Mouse (Mus musculus) liver, embryonic 16.5 days (tissue): ENCODE results near the gene Bloc1s4. TPM values are rescaled to one million over a fixed set of nuclear protein-coding genes. Genes with fewer than 3 reads are reported as not detected.

Source experiments
- ATAC-seq: fragments of 200-750 bp; cut with Nextera tagmentation; 2 replicates; pipeline ENCODE4 v1.8.0; 2017; ENCODE audit warnings: low read depth, mild to moderate bottlenecking, moderate number of reproducible peaks, moderate library complexity
- H3K27ac ChIP-seq: fragments of 300-500 bp; sonication (generic); 2 replicates; pipeline ENCODE4 v1.5.1; 2014; ENCODE audit warnings: mild to moderate bottlenecking, low read length
- H3K27me3 ChIP-seq: fragments of 300-500 bp; sonication (generic); 2 replicates; pipeline ENCODE4 v1.6.1; 2014; ENCODE audit warnings: low read depth, low read length, mixed read lengths; ENCODE audit not compliant: control insufficient read depth, insufficient read depth
- H3K36me3 ChIP-seq: fragments of 300-500 bp; sonication (generic); 2 replicates; pipeline ENCODE4 v1.6.1; 2014; ENCODE audit warnings: mild to moderate bottlenecking; ENCODE audit not compliant: control insufficient read depth, insufficient read depth
- H3K4me1 ChIP-seq: fragments of 300-500 bp; sonication (generic); 2 replicates; pipeline ENCODE4 v1.6.1; 2014; ENCODE audit warnings: low read depth, low read length, mixed read lengths; ENCODE audit not compliant: control insufficient read depth
- H3K4me2 ChIP-seq: fragments of 300-500 bp; sonication (generic); 2 replicates; pipeline ENCODE4 v1.6.1; 2014; ENCODE audit warnings: low read depth, low read length, mixed read lengths
- H3K4me3 ChIP-seq: fragments of 300-500 bp; sonication (generic); 2 replicates; pipeline ENCODE4 v1.5.1; 2014; ENCODE audit warnings: low read depth, mild to moderate bottlenecking, low read length
- H3K9ac ChIP-seq: fragments of 300-500 bp; sonication (generic); 2 replicates; pipeline ENCODE4 v1.6.1; 2014; ENCODE audit warnings: low read depth, low read length
- H3K9me3 ChIP-seq: fragments of 300-500 bp; sonication (generic); replicated peaks from 2 replicates; pipeline ENCODE4 v1.6.1; 2016; ENCODE audit warnings: low read length; ENCODE audit not compliant: control insufficient read depth
- WGBS: fragments of 180-500 bp; shearing (Covaris S2); extraction: QIAGEN DNeasy Blood & Tissue Kit; methylation state at CpG from one replicate; pipeline ENCODE4 v1.1.7; 2014; ENCODE audit not compliant: insufficient replicate concordance; 5-methylcytosine and 5-hydroxymethylcytosine counted together
- polyA plus RNA-seq: library from polyadenylated mRNA; unstranded; fragments of >200 nt; fragmentation: Nextera tagmentation; extraction: Ambion mirVana; gene quantifications from 2 replicates; pipeline ENCODE4 v1.2.1, GENCODE M21; 2015

Bloc1s4 gene
- polyA plus RNA-seq, 1 experiment from 2014 or later: 11.3 TPM

GRCm38 (mm10) chr5:36747794-36748535 is 485 bp downstream of the Bloc1s4 start:
- peak overlapping the region; percentile 94 for H3K4me3 ChIP-seq
- H3K4me2 ChIP-seq: peak overlapping the region; percentile 94
- H3K9ac ChIP-seq: peak overlapping the region; percentile 92
- no peaks in the 10 kb centered on the region for H3K9me3 ChIP-seq
- peaks cover 19% of the 10 kb centered on the region for H3K4me1 ChIP-seq
- WGBS: 1% methylated on average over 75 of the region's 76 CpGs
- no peaks in the 10 kb centered on the region for H3K36me3 ChIP-seq
- ATAC-seq: peak; percentile 75
- H3K27ac ChIP-seq: peak overlapping the region; percentile 61
- H3K27me3 ChIP-seq: no peaks in the 10 kb centered on the region

- Histone ChIP-seq H3K36me3 (no peaks in the 10 kb centered on the region), H3K9me3 (no peaks in the 10 kb centered on the region), H3K9ac (peak overlapping the region; percentile 92), H3K4me1 (peaks cover 19% of the 10 kb centered on the region), H3K4me2 (peak overlapping the region; percentile 94), H3K4me3 (peak overlapping the region; percentile 94), H3K27me3 (no peaks in the 10 kb centered on the region), H3K27ac (no peak overlapping the region)
- no peak for ATAC-seq
- WGBS: 42% methylated on average over 7 of the region's 7 CpGs
Measured at GRCm38 (mm10) chr5:36747071-36747470, 1.4 kb downstream of the Bloc1s4 start.

GRCm38 (mm10) chr5:36742126-36742848 is 6.2 kb downstream of the Bloc1s4 start:
- H3K9ac ChIP-seq: no peak overlapping the region
- no peak overlapping the region for H3K27ac ChIP-seq

GRCm38 (mm10) chr5:36739829-36740228 is 8.6 kb downstream of the Bloc1s4 start:
- Histone ChIP-seq H3K4me2 (no peak overlapping the region), H3K9ac (peak overlapping the region; percentile 32; the same call in 1 of the 2 replicates), H3K4me1 (peaks cover 49% of the 10 kb centered on the region), H3K9me3 (no peaks in the 10 kb centered on the region), H3K27ac (peak overlapping the region; percentile 21), H3K4me3 (no peak overlapping the region), H3K27me3 (no peaks in the 10 kb centered on the region; the same call in 1 of the 2 replicates), H3K36me3 (no peaks in the 10 kb centered on the region)
- ATAC-seq: 0 out of 2 replicates have a peak, but pooled peaks have one; percentile 14
- whole genome bisulfite sequencing: 60% methylated on average over 4 of the region's 4 CpGs

More at GRCm38 (mm10) chr5:36742126-36742848, 6.2 kb downstream of the Bloc1s4 start:
- Histone ChIP-seq H3K4me3 (0 out of 2 replicates have a peak overlapping the region, but pooled peaks have one; percentile 2), H3K4me1 (peaks cover 37% of the 10 kb centered on the region), H3K36me3 (no peaks in the 10 kb centered on the region), H3K9me3 (no peaks in the 10 kb centered on the region), H3K27me3 (no peaks in the 10 kb centered on the region), H3K4me2 (peak overlapping the region; percentile 32; the same call in 1 of the 2 replicates)
- 40% methylated on average over 16 of the region's 16 CpGs for WGBS
- ATAC-seq: 0 out of 2 replicates have a peak, but pooled peaks have one; percentile 3

- no peaks in the 10 kb centered on the region for H3K9me3 ChIP-seq
- H3K4me2 ChIP-seq: no peak overlapping the region
- H3K4me3 ChIP-seq: no peak overlapping the region
- 68% methylated on average over 16 of the region's 16 CpGs for WGBS
- H3K27me3 ChIP-seq: no peaks in the 10 kb centered on the region; the same call in 1 of the 2 replicates
- H3K27ac ChIP-seq: peak overlapping the region; percentile 21
- ATAC-seq: no peak
- peaks cover 53% of the 10 kb centered on the region for H3K4me1 ChIP-seq
- H3K36me3 ChIP-seq: no peaks in the 10 kb centered on the region
- H3K9ac ChIP-seq: peak overlapping the region; percentile 32
Measured at GRCm38 (mm10) chr5:36738799-36739615, 9.4 kb downstream of the Bloc1s4 start.

- no peak for ATAC-seq
- H3K4me1 ChIP-seq: peaks cover 61% of the 10 kb centered on the region
- no peaks in the 10 kb centered on the region for H3K9me3 ChIP-seq
- H3K27me3 ChIP-seq: no peaks in the 10 kb centered on the region; the same call in 1 of the 2 replicates
- no peak overlapping the region for H3K4me3 ChIP-seq
- 74% methylated on average over 4 of the region's 4 CpGs for WGBS
- no peaks in the 10 kb centered on the region for H3K36me3 ChIP-seq
- H3K27ac ChIP-seq: peak overlapping the region; percentile 91
- peak overlapping the region; percentile 3 for H3K9ac ChIP-seq
- H3K4me2 ChIP-seq: no peak overlapping the region
Measured at GRCm38 (mm10) chr5:36737765-36738164, 10.7 kb downstream of the Bloc1s4 start.

- Histone ChIP-seq H3K9me3 (no peaks in the 10 kb centered on the region), H3K36me3 (no peaks in the 10 kb centered on the region), H3K9ac (peak overlapping the region; percentile 63), H3K27ac (peak overlapping the region; percentile 91), H3K4me2 (peak overlapping the region; percentile 69), H3K4me3 (peak overlapping the region; percentile 45), H3K4me1 (peaks cover 78% of the 10 kb centered on the region), H3K27me3 (no peaks in the 10 kb centered on the region; the same call in 1 of the 2 replicates)
- WGBS: 17% methylated on average over 8 of the region's 8 CpGs
- ATAC-seq: peak; percentile 88
Measured at GRCm38 (mm10) chr5:36736009-36736408, 12.4 kb downstream of the Bloc1s4 start.

- Histone ChIP-seq H3K27ac (peak overlapping the region; percentile 89), H3K4me2 (peak overlapping the region; percentile 69), H3K36me3 (no peaks in the 10 kb centered on the region), H3K9ac (peak overlapping the region; percentile 63), H3K9me3 (no peaks in the 10 kb centered on the region), H3K4me1 (peaks cover 86% of the 10 kb centered on the region), H3K4me3 (peak overlapping the region; percentile 45), H3K27me3 (no peaks in the 10 kb centered on the region; the same call in 1 of the 2 replicates)
- WGBS: 87% methylated on average over 6 of the region's 6 CpGs
- no peak; the same call in 1 of the 2 replicates for ATAC-seq
Measured at GRCm38 (mm10) chr5:36735106-36735505, 13.3 kb downstream of the Bloc1s4 start.
